Mouse (Mus musculus) megakaryocyte progenitor cell, adult 5-6 weeks (primary cell): ENCODE measurements at regions not wholly inside any gene's neighbourhood (a gene's known extent, or its start where the extent isn't known, plus 50 kb on each side); places are given as distances from the start of the nearest gene placed in this dataset.

Source experiments
- ATAC-seq: replicated peaks from 2 replicates; pipeline ENCODE4 v1.8.0; 2016; ENCODE audit warnings: mild to moderate bottlenecking, moderate TSS enrichment, inconsistent platforms; ENCODE audit not compliant: poor library complexity

DNA sequence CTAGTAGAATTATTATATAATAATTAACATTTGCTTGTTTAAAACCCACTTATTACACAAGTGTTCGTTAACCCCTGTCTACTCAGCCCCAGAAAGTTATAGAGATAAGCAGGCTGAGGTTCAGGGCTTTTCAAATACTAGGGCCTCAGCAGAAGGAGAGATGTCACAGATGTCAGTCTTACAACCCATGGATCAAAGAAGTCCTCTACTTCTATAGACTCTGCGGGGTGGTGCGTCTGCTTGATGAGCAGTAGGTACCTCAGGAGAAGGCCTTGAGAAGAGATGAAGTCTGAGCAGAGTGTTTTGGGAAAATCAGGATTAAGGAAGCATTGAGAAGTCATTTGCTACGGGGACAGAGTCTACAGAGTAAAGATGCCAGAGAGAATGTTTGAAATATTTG lies 59.1 kb upstream of the Satb1 start:
- ATAC-seq, result no peak
